Mouse (Mus musculus): ENCODE measurements around the gene Klf5.

- TF ChIP-seq CTCF (IDR thresholded peaks at IDR 0.05) (no peak), EP300 (IDR thresholded peaks at IDR 0.05) (no peak)
Observed at GRCm38 (mm10) chr14:99348175-99348764, 49.8 kb downstream of the Klf5 start.
